Mouse (Mus musculus) heart, embryonic 16.5 days (tissue): Measurements from ENCODE around the gene Kif6. TPM values are rescaled to one million over a fixed set of nuclear protein-coding genes. Genes with fewer than 3 reads are reported as not detected.
A peak's percentile ranks its signal among the peaks of the same experiment; 100 is the strongest.

ENCODE experiments used
- ATAC-seq: fragments of 200-750 bp; cut with Nextera tagmentation; replicated peaks from 2 replicates; pipeline ENCODE4 v1.8.0; 2017; ENCODE audit warnings: moderate number of reproducible peaks; ENCODE audit not compliant: insufficient read depth, low FRiP score; ENCODE audit errors: extremely low read depth
- H3K27ac ChIP-seq: fragments of 300-500 bp; sonication (generic); 2 replicates; pipeline ENCODE4 v1.5.1; 2014; ENCODE audit warnings: mild to moderate bottlenecking, low read length, control low read depth, moderate library complexity
- H3K27me3 ChIP-seq: fragments of 300-500 bp; sonication (generic); 2 replicates; pipeline ENCODE4 v1.6.1; 2014; ENCODE audit warnings: low read length, mixed read lengths; ENCODE audit not compliant: control insufficient read depth, insufficient read depth
- H3K36me3 ChIP-seq: fragments of 300-500 bp; sonication (generic); 2 replicates; pipeline ENCODE4 v1.6.1; 2014; ENCODE audit not compliant: control insufficient read depth, insufficient read depth
- H3K4me1 ChIP-seq: fragments of 300-500 bp; sonication (generic); 2 replicates; pipeline ENCODE4 v1.6.1; 2014; ENCODE audit warnings: low read length, mixed read lengths; ENCODE audit not compliant: control insufficient read depth, insufficient read depth
- H3K4me2 ChIP-seq: fragments of 300-500 bp; sonication (generic); 2 replicates; pipeline ENCODE4 v1.6.1; 2014; ENCODE audit warnings: low read depth, mild to moderate bottlenecking, control low read depth, low read length
- H3K4me3 ChIP-seq: fragments of 300-500 bp; sonication (generic); 2 replicates; pipeline ENCODE4 v1.5.1; 2014; ENCODE audit warnings: mild to moderate bottlenecking, control low read depth, low read length
- H3K9ac ChIP-seq: fragments of 300-500 bp; sonication (generic); 2 replicates; pipeline ENCODE4 v1.6.1; 2014; ENCODE audit warnings: low read length, control low read depth
- H3K9me3 ChIP-seq: fragments of 300-500 bp; sonication (generic); replicated peaks from 2 replicates; pipeline ENCODE4 v1.6.1; 2016; ENCODE audit warnings: low read length; ENCODE audit not compliant: control insufficient read depth
- WGBS: fragments of 180-500 bp; shearing (Covaris S2); extraction: QIAGEN DNeasy Blood & Tissue Kit; methylation state at CpG from one replicate; pipeline ENCODE4 v1.1.7; 2014; 5-methylcytosine and 5-hydroxymethylcytosine counted together
- polyA plus RNA-seq: library from polyadenylated mRNA; unstranded; fragments of >200 nt; fragmentation: Nextera tagmentation; extraction: Ambion mirVana; gene quantifications from 2 replicates; pipeline ENCODE4 v1.2.1, GENCODE M21; 2015

The Kif6 gene
- polyA plus RNA-seq, 1 experiment from 2014 or later = 2.7 TPM

- no peak for ATAC-seq
- Histone ChIP-seq H3K27ac (no peak overlapping the region), H3K36me3 (no peaks in the 10 kb centered on the region), H3K4me3 (no peak overlapping the region), H3K9ac (no peak overlapping the region), H3K27me3 (no peaks in the 10 kb centered on the region), H3K4me1 (no peaks in the 10 kb centered on the region), H3K9me3 (no peaks in the 10 kb centered on the region), H3K4me2 (no peak overlapping the region)
- 82% methylated on average over 7 of the region's 7 CpGs for WGBS
Observed at GRCm38 (mm10) chr17:49649394-49649793, 34.5 kb downstream of the Kif6 start.

- Histone ChIP-seq H3K9ac (no peak overlapping the region), H3K4me1 (no peaks in the 10 kb centered on the region), H3K9me3 (no peaks in the 10 kb centered on the region), H3K36me3 (no peaks in the 10 kb centered on the region), H3K4me3 (no peak overlapping the region), H3K27ac (no peak overlapping the region), H3K4me2 (no peak overlapping the region), H3K27me3 (no peaks in the 10 kb centered on the region)
- no peak for ATAC-seq
- 78% methylated on average over 4 of the region's 4 CpGs for WGBS
Observed at GRCm38 (mm10) chr17:49650366-49650765, 35.4 kb downstream of the Kif6 start.

- 58% methylated on average over 3 of the region's 3 CpGs for WGBS
- no peak overlapping the region for H3K9ac ChIP-seq
- no peaks in the 10 kb centered on the region for H3K9me3 ChIP-seq
- no peak overlapping the region for H3K4me3 ChIP-seq
- H3K27ac ChIP-seq = no peak overlapping the region
- no peak overlapping the region for H3K4me2 ChIP-seq
- ATAC-seq = no peak
- H3K27me3 ChIP-seq = no peaks in the 10 kb centered on the region
- no peaks in the 10 kb centered on the region for H3K4me1 ChIP-seq
- H3K36me3 ChIP-seq = no peaks in the 10 kb centered on the region
Observed at GRCm38 (mm10) chr17:49652357-49652756, 37.4 kb downstream of the Kif6 start.

GRCm38 (mm10) chr17:49652800-49653199 is 37.9 kb downstream of the Kif6 start:
- no peak overlapping the region for H3K4me3 ChIP-seq
- WGBS = 79% methylated on average over 5 of the region's 5 CpGs
- no peak overlapping the region for H3K4me2 ChIP-seq
- H3K27me3 ChIP-seq = no peaks in the 10 kb centered on the region
- no peak overlapping the region for H3K27ac ChIP-seq
- no peak overlapping the region for H3K9ac ChIP-seq
- no peak for ATAC-seq
- no peaks in the 10 kb centered on the region for H3K36me3 ChIP-seq
- H3K4me1 ChIP-seq = no peaks in the 10 kb centered on the region
- H3K9me3 ChIP-seq = no peaks in the 10 kb centered on the region

GRCm38 (mm10) chr17:49661626-49662025 is 46.7 kb downstream of the Kif6 start:
- H3K9ac ChIP-seq = no peak overlapping the region
- H3K27ac ChIP-seq = no peak overlapping the region
- no peak overlapping the region for H3K4me2 ChIP-seq
- H3K4me1 ChIP-seq = no peaks in the 10 kb centered on the region
- H3K27me3 ChIP-seq = no peaks in the 10 kb centered on the region
- no peaks in the 10 kb centered on the region for H3K9me3 ChIP-seq
- H3K36me3 ChIP-seq = no peaks in the 10 kb centered on the region
- WGBS = 58% methylated on average over 6 of the region's 6 CpGs
- ATAC-seq = no peak
- H3K4me3 ChIP-seq = no peak overlapping the region

GRCm38 (mm10) chr17:49666728-49667127 is 51.8 kb downstream of the Kif6 start:
- 91% methylated on average over 5 of the region's 5 CpGs for WGBS
- ATAC-seq = no peak

GRCm38 (mm10) chr17:49668296-49668695 is 53.4 kb downstream of the Kif6 start:
- WGBS = 76% methylated on average over 6 of the region's 6 CpGs
- Histone ChIP-seq H3K27me3 (no peaks in the 10 kb centered on the region), H3K4me2 (no peak overlapping the region), H3K27ac (no peak overlapping the region), H3K9ac (no peak overlapping the region), H3K4me3 (no peak overlapping the region), H3K4me1 (0 out of 2 replicates have a peak, but pooled peaks cover 3% of the 10 kb centered on the region), H3K9me3 (no peaks in the 10 kb centered on the region), H3K36me3 (no peaks in the 10 kb centered on the region)
- ATAC-seq = no peak

More at GRCm38 (mm10) chr17:49666728-49667127, 51.8 kb downstream of the Kif6 start:
- Histone ChIP-seq H3K27ac (no peak overlapping the region), H3K4me3 (no peak overlapping the region), H3K9me3 (no peaks in the 10 kb centered on the region), H3K9ac (no peak overlapping the region), H3K4me2 (no peak overlapping the region), H3K27me3 (no peaks in the 10 kb centered on the region), H3K36me3 (no peaks in the 10 kb centered on the region), H3K4me1 (no peaks in the 10 kb centered on the region)

GRCm38 (mm10) chr17:49671921-49672339 is 57.0 kb downstream of the Kif6 start:
- peaks cover 3% of the 10 kb centered on the region; the same call in 1 of the 2 replicates for H3K9me3 ChIP-seq
- 71% methylated on average over 6 of the region's 6 CpGs for WGBS
- H3K27ac ChIP-seq = no peak overlapping the region
- H3K36me3 ChIP-seq = no peaks in the 10 kb centered on the region
- no peaks in the 10 kb centered on the region for H3K27me3 ChIP-seq
- 0 out of 2 replicates have a peak, but pooled peaks cover 3% of the 10 kb centered on the region for H3K4me1 ChIP-seq
- no peak overlapping the region for H3K4me3 ChIP-seq
- ATAC-seq = no peak
- H3K9ac ChIP-seq = no peak overlapping the region
- H3K4me2 ChIP-seq = no peak overlapping the region

GRCm38 (mm10) chr17:49672421-49672820 is 57.5 kb downstream of the Kif6 start:
- no peaks in the 10 kb centered on the region for H3K27me3 ChIP-seq
- H3K27ac ChIP-seq = no peak overlapping the region
- WGBS = 72% methylated on average over 5 of the region's 5 CpGs
- no peak overlapping the region for H3K9ac ChIP-seq
- peaks cover 3% of the 10 kb centered on the region; the same call in 1 of the 2 replicates for H3K9me3 ChIP-seq
- H3K4me1 ChIP-seq = 0 out of 2 replicates have a peak, but pooled peaks cover 3% of the 10 kb centered on the region
- 0 out of 2 replicates have a peak, but pooled peaks have one; percentile 23 for ATAC-seq
- no peak overlapping the region for H3K4me2 ChIP-seq
- H3K4me3 ChIP-seq = no peak overlapping the region
- H3K36me3 ChIP-seq = no peaks in the 10 kb centered on the region
